Mouse (Mus musculus) embryonic facial prominence, embryonic 13.5 days (tissue): ENCODE data around the gene Tmem132d. TPM values are rescaled to one million over a fixed set of nuclear protein-coding genes. Genes with fewer than 3 reads are reported as not detected.

Experiments used
- ATAC-seq: fragments of 200-750 bp; cut with Nextera tagmentation; 2 replicates; pipeline ENCODE4 v1.8.0; 2017; ENCODE audit warnings: low read depth; ENCODE audit not compliant: insufficient number of reproducible peaks, insufficient read depth, low FRiP score, low TSS enrichment
- H3K27ac ChIP-seq: fragments of 300-500 bp; sonication (generic); 2 replicates; pipeline ENCODE4 v1.5.1; 2015; ENCODE audit warnings: moderate library complexity, mild to moderate bottlenecking, inconsistent platforms
- H3K27me3 ChIP-seq: fragments of 300-500 bp; sonication (generic); 2 replicates; pipeline ENCODE4 v1.6.1; 2015; ENCODE audit warnings: mild to moderate bottlenecking, inconsistent platforms
- H3K36me3 ChIP-seq: fragments of 300-500 bp; sonication (generic); 2 replicates; pipeline ENCODE4 v1.6.1; 2015; ENCODE audit warnings: mild to moderate bottlenecking, inconsistent platforms
- H3K4me1 ChIP-seq: fragments of 300-500 bp; sonication (generic); 2 replicates; pipeline ENCODE4 v1.6.1; 2015; ENCODE audit warnings: inconsistent platforms
- H3K4me2 ChIP-seq: fragments of 300-500 bp; sonication (generic); 2 replicates; pipeline ENCODE4 v1.6.1; 2015; ENCODE audit warnings: moderate library complexity, mild to moderate bottlenecking, inconsistent platforms
- H3K4me3 ChIP-seq: fragments of 300-500 bp; sonication (generic); 2 replicates; pipeline ENCODE4 v1.5.1; 2015; ENCODE audit warnings: mild to moderate bottlenecking, inconsistent platforms
- H3K9ac ChIP-seq: fragments of 300-500 bp; sonication (generic); 2 replicates; pipeline ENCODE4 v1.6.1; 2015; ENCODE audit warnings: mild to moderate bottlenecking, inconsistent platforms
- H3K9me3 ChIP-seq: fragments of 300-500 bp; sonication (generic); 2 replicates; pipeline ENCODE4 v1.6.1; 2016; ENCODE audit warnings: inconsistent platforms
- WGBS: fragments of 180-500 bp; shearing (Covaris S2); methylation state at CpG from one replicate; pipeline ENCODE4 v1.1.7; 2015; ENCODE audit warnings: mixed read lengths; 5-methylcytosine and 5-hydroxymethylcytosine counted together
- polyA plus RNA-seq: library from polyadenylated mRNA; unstranded; fragments of >200 nt; fragmentation: Nextera tagmentation; extraction: Ambion mirVana; gene quantifications from 2 replicates; pipeline ENCODE4 v1.2.1, GENCODE M21; 2015

The Tmem132d gene
- polyA plus RNA-seq, 1 experiment from 2014 or later, result 1.8 TPM

DNA sequence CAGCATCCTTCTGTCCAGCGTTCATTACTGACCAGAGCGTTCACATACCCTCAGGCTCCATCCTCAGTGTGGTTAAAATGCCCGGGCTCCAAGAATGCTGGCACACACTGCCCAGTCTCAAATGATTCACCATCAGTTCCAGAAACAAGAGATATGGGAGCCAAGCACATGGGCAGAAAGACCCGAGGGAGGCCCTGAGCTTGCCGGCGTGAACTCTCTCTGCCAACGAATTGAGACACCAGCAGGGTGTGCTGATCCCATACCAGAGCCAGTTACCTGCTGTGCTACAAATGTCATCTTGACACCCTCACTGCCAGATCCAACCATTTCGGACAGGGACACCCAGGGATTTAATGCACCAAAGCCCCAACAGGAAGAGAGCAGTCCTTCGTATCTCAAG, 25.3 kb downstream of the Tmem132d start:
- Histone ChIP-seq H3K9ac (no peak overlapping the region), H3K27ac (no peak overlapping the region), H3K36me3 (no peaks in the 10 kb centered on the region), H3K27me3 (no peaks in the 10 kb centered on the region), H3K4me1 (no peaks in the 10 kb centered on the region), H3K4me3 (no peak overlapping the region), H3K4me2 (no peak overlapping the region), H3K9me3 (peaks cover 8% of the 10 kb centered on the region; the same call in 1 of the 2 replicates)
- 80% methylated on average over 9 of the region's 9 CpGs for WGBS
- ATAC-seq, result no peak

DNA sequence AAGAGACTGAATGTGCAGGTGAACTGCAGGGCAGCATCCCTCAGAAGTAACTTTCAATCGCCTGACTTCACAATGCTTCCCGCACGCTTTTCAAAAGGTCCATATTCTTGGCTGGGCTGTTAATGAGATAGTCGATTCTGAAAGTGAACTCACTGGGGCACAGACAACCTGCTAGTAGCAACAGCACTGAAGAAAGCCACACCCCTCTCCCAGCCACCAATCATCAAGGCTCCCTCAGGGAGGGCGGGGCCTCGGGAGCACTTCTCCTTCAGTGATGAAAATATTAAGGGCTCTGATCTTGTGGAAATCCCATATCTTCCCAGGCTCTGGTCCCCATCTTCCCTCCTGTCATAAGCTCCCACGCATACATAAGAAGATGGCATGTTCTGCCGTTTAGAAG, 27.8 kb downstream of the Tmem132d start:
- Histone ChIP-seq H3K36me3 (no peaks in the 10 kb centered on the region), H3K27me3 (no peaks in the 10 kb centered on the region), H3K4me1 (no peaks in the 10 kb centered on the region), H3K9me3 (peaks cover 8% of the 10 kb centered on the region; the same call in 1 of the 2 replicates), H3K27ac (no peak overlapping the region), H3K9ac (no peak overlapping the region), H3K4me2 (no peak overlapping the region), H3K4me3 (no peak overlapping the region)
- 91% methylated on average over 8 of the region's 8 CpGs for WGBS
- no peak for ATAC-seq

GRCm38 (mm10) chr5:128404223-128404622, 28.7 kb downstream of the Tmem132d start:
- no peak overlapping the region for H3K9ac ChIP-seq
- H3K27ac ChIP-seq, result no peak overlapping the region
- H3K4me1 ChIP-seq, result no peaks in the 10 kb centered on the region
- H3K4me2 ChIP-seq, result no peak overlapping the region
- H3K27me3 ChIP-seq, result no peaks in the 10 kb centered on the region
- 89% methylated on average over 3 of the region's 3 CpGs for whole genome bisulfite sequencing
- no peaks in the 10 kb centered on the region for H3K36me3 ChIP-seq
- no peak for ATAC-seq
- peaks cover 8% of the 10 kb centered on the region; the same call in 1 of the 2 replicates for H3K9me3 ChIP-seq
- H3K4me3 ChIP-seq, result no peak overlapping the region

DNA sequence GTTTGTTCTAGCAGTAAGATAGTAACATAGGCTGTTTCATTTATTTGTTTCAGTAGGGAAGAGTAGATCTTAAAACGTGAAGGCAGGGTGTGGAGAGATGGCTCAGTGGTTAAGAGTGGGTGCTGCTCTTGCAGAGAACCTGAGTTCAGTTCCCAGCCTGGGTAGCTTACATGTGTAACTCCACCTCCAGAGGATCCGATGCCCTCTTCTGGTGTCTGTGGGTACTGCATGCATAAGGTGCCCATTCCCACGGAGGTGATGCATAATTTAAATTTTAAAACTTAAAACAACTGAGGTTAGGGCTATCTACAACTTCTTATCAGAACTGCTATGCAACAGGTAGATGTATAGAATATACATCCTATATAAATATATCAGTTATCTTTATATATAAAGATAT, 40.5 kb downstream of the Tmem132d start:
- no peak for ATAC-seq
- Histone ChIP-seq H3K36me3 (no peaks in the 10 kb centered on the region), H3K27ac (no peak overlapping the region), H3K9me3 (peaks cover 10% of the 10 kb centered on the region), H3K27me3 (no peaks in the 10 kb centered on the region), H3K4me1 (peaks cover 8% of the 10 kb centered on the region), H3K9ac (no peak overlapping the region), H3K4me2 (no peak overlapping the region), H3K4me3 (no peak overlapping the region)
- WGBS, result 86% methylated on average over 3 of the region's 3 CpGs

GRCm38 (mm10) chr5:128389665-128390064, 43.2 kb downstream of the Tmem132d start:
- 45% methylated on average over 4 of the region's 4 CpGs for WGBS
- no peak for ATAC-seq

GRCm38 (mm10) chr5:128388358-128389141, 44.3 kb downstream of the Tmem132d start:
- no peak overlapping the region for H3K9ac ChIP-seq
- H3K9me3 ChIP-seq, result 0 out of 2 replicates have a peak, but pooled peaks cover 5% of the 10 kb centered on the region
- no peaks in the 10 kb centered on the region for H3K36me3 ChIP-seq
- H3K27ac ChIP-seq, result no peak overlapping the region
- H3K4me2 ChIP-seq, result no peak overlapping the region
- no peak for ATAC-seq
- 34% methylated on average over 7 of the region's 7 CpGs for WGBS
- no peak overlapping the region for H3K4me3 ChIP-seq
- H3K4me1 ChIP-seq, result peaks cover 8% of the 10 kb centered on the region
- no peaks in the 10 kb centered on the region for H3K27me3 ChIP-seq

More at GRCm38 (mm10) chr5:128389665-128390064, 43.2 kb downstream of the Tmem132d start:
- Histone ChIP-seq H3K9ac (no peak overlapping the region), H3K4me3 (no peak overlapping the region), H3K4me2 (no peak overlapping the region), H3K27ac (no peak overlapping the region), H3K36me3 (no peaks in the 10 kb centered on the region), H3K27me3 (no peaks in the 10 kb centered on the region), H3K4me1 (peaks cover 8% of the 10 kb centered on the region), H3K9me3 (0 out of 2 replicates have a peak, but pooled peaks cover 5% of the 10 kb centered on the region)

- H3K27ac ChIP-seq, result no peak overlapping the region
- 89% methylated on average over 3 of the region's 3 CpGs for WGBS
Measured at GRCm38 (mm10) chr5:128369814-128370213, 63.1 kb downstream of the Tmem132d start.

DNA sequence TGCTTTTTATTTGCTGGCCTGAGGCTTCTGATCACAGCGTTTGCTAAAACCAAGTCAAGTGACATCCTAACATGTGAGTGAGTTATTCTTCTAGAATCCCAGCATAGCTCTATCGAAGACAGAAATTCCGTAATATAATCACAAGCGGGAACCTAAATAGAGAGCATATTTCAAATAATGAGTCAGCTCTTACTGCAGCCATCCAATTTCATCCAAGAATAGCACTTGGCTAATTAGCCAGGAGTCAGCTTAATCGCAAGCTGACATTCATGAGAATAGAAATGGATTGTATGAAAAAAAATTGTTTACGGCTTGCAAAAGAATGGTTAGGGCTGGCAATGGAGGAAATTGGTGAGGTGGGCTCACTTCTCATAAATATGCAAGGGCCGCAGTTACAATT, 63.8 kb downstream of the Tmem132d start:
- no peaks in the 10 kb centered on the region for H3K36me3 ChIP-seq
- H3K9ac ChIP-seq, result no peak overlapping the region
- H3K4me2 ChIP-seq, result no peak overlapping the region
- H3K4me3 ChIP-seq, result no peak overlapping the region
- peaks cover 3% of the 10 kb centered on the region; the same call in 1 of the 2 replicates for H3K9me3 ChIP-seq
- H3K4me1 ChIP-seq, result no peaks in the 10 kb centered on the region
- 85% methylated on average over 7 of the region's 7 CpGs for WGBS
- no peak overlapping the region for H3K27ac ChIP-seq
- no peaks in the 10 kb centered on the region for H3K27me3 ChIP-seq
- no peak for ATAC-seq

More at GRCm38 (mm10) chr5:128369814-128370213, 63.1 kb downstream of the Tmem132d start:
- Histone ChIP-seq H3K9me3 (peaks cover 3% of the 10 kb centered on the region; the same call in 1 of the 2 replicates), H3K4me3 (no peak overlapping the region), H3K9ac (no peak overlapping the region), H3K27me3 (no peaks in the 10 kb centered on the region), H3K4me2 (no peak overlapping the region), H3K4me1 (no peaks in the 10 kb centered on the region), H3K36me3 (no peaks in the 10 kb centered on the region)
- ATAC-seq, result no peak

- Histone ChIP-seq H3K4me3 (no peak overlapping the region), H3K4me1 (no peaks in the 10 kb centered on the region), H3K4me2 (no peak overlapping the region), H3K27ac (no peak overlapping the region), H3K9ac (no peak overlapping the region), H3K27me3 (no peaks in the 10 kb centered on the region), H3K36me3 (no peaks in the 10 kb centered on the region), H3K9me3 (no peaks in the 10 kb centered on the region)
- WGBS, result 86% methylated on average over 3 of the region's 3 CpGs
- no peak for ATAC-seq
Measured at GRCm38 (mm10) chr5:128365261-128365985, 67.5 kb downstream of the Tmem132d start.

DNA sequence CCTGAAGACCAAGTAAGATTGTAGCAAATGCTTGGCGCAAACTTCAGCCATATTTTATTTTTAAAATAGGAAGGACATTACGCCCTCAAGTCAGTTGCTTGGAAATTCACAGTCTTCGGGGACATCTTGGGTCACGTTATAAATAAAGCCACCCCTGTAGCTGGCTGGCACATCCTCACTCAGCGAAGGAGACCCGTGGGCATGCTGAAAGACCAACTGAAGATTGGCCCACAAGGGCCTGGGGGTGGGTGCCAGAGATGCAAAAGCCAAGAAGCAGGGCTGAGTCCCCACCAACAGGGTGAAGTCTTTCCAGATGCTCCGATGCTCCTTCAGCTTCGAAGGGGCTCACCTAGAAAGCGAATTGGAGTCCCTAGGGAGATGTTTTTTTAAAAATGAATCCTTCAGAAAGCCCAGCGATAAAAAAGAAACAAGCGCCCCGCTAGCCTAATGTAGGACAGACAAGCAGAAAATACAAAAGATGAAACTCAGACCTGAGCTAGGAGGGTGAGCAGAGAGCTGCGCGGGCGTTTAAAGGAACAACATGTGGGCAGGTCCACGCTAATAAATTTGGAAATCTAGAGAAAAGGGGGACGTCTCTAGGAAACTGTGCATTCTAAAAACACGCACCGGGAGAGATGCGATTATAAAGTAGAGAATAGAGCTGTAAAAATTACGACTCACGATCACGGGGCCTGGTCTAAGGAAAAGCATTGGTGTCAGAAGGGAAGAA, 71.8 kb downstream of the Tmem132d start:
- H3K4me3 ChIP-seq, result no peak overlapping the region
- H3K36me3 ChIP-seq, result no peaks in the 10 kb centered on the region
- no peak overlapping the region for H3K27ac ChIP-seq
- H3K4me1 ChIP-seq, result no peaks in the 10 kb centered on the region
- 60% methylated on average over 23 of the region's 23 CpGs for WGBS
- no peaks in the 10 kb centered on the region for H3K27me3 ChIP-seq
- H3K9ac ChIP-seq, result no peak overlapping the region
- no peak for ATAC-seq
- H3K9me3 ChIP-seq, result no peaks in the 10 kb centered on the region
- H3K4me2 ChIP-seq, result no peak overlapping the region

DNA sequence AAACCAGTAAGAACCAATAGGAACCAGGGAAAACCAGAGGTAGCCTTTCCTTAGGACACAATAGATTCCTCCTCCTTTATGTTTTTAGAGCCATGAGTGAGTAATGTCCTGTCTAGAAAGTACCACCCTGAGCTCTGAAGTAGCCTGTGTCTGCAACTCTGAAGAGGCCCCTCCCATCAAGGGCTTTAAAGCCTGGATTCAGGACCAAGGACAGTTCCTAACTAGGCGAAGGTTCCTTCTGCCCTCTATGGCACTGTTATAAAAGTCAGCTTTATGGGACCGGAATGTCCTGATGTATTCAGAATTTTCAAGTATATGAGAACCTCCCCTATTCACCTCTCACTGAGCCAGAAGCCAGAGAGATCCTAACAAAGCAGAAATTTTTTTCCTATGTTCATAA, 84.0 kb downstream of the Tmem132d start:
- 30% methylated on average over 2 of the region's 2 CpGs for WGBS

More for the DNA sequence above, 84.0 kb downstream of the Tmem132d start:
- Histone ChIP-seq H3K9me3 (no peaks in the 10 kb centered on the region), H3K4me1 (no peaks in the 10 kb centered on the region), H3K27ac (no peak overlapping the region), H3K36me3 (no peaks in the 10 kb centered on the region), H3K4me2 (no peak overlapping the region), H3K4me3 (no peak overlapping the region), H3K27me3 (no peaks in the 10 kb centered on the region), H3K9ac (no peak overlapping the region)
- no peak for ATAC-seq
